Mouse (Mus musculus) E14TG2a.4 (cell line): ENCODE measurements around the gene P4ha1.

ENCODE experiments used
- H3K27me3 ChIP-seq: 2 replicates; pipeline ENCODE4 v1.6.1; 2014; ENCODE audit warnings: low read length, control low read depth; ENCODE audit not compliant: insufficient read depth
- H3K36me3 ChIP-seq: 2 replicates; pipeline ENCODE4 v1.6.1; 2014; ENCODE audit warnings: low read length, control low read depth; ENCODE audit not compliant: insufficient read depth
- H3K4me1 ChIP-seq: replicated peaks from 2 replicates; pipeline ENCODE4 v1.6.1; 2014; ENCODE audit warnings: low read depth, low read length, control low read depth
- H3K4me3 ChIP-seq: replicated peaks from 2 replicates; pipeline ENCODE4 v1.5.1; 2014; ENCODE audit warnings: mild to moderate bottlenecking, low read length
- H3K9me3 ChIP-seq: 2 replicates; pipeline ENCODE4 v1.6.1; 2014; ENCODE audit warnings: low read length, control low read depth
- CTCF ChIP-seq: conservative IDR thresholded peaks from 2 replicates; pipeline ENCODE4 v1.5.1; 2014; ENCODE audit warnings: low read length
- NANOG ChIP-seq: IDR thresholded peaks from 2 replicates; pipeline ENCODE4 v1.6.1; 2014; ENCODE audit warnings: borderline replicate concordance, low read length, mixed read lengths
- POU5F1 ChIP-seq: IDR thresholded peaks from 2 replicates; pipeline ENCODE4 v1.6.1; 2014; ENCODE audit warnings: low read length, borderline replicate concordance

P4ha1 gene

GRCm38 (mm10) chr10:59327316-59327710, 4.2 kb downstream of the P4ha1 start:
- Histone ChIP-seq H3K36me3 (peaks cover 7% of the 10 kb centered on the region; the same call in 1 of the 2 replicates), H3K4me1 (peaks cover 32% of the 10 kb centered on the region), H3K4me3 (no peak overlapping the region), H3K27me3 (peaks cover 3% of the 10 kb centered on the region; the same call in 1 of the 2 replicates), H3K9me3 (no peaks in the 10 kb centered on the region)
- TF ChIP-seq NANOG (no peak), POU5F1 (no peak), CTCF (no peak)

- no peak overlapping the region for H3K4me3 ChIP-seq
- peaks cover 36% of the 10 kb centered on the region for H3K4me1 ChIP-seq
- TF ChIP-seq POU5F1 (no peak), NANOG (no peak), CTCF (no peak)
- H3K36me3 ChIP-seq = peaks cover 13% of the 10 kb centered on the region
- no peaks in the 10 kb centered on the region for H3K9me3 ChIP-seq
- H3K27me3 ChIP-seq = no peaks in the 10 kb centered on the region
These were observed 8.6 kb downstream of the P4ha1 start for GRCm38 (mm10) chr10:59331546-59332256.

- Histone ChIP-seq H3K27me3 (no peaks in the 10 kb centered on the region), H3K4me3 (no peak overlapping the region), H3K4me1 (peaks cover 31% of the 10 kb centered on the region), H3K36me3 (peaks cover 30% of the 10 kb centered on the region), H3K9me3 (no peaks in the 10 kb centered on the region)
- TF ChIP-seq NANOG = no peak
- TF ChIP-seq POU5F1 = no peak
- no peak for TF ChIP-seq CTCF
These were observed 10.3 kb downstream of the P4ha1 start for GRCm38 (mm10) chr10:59333400-59333799.

- Histone ChIP-seq H3K4me3 (no peak overlapping the region), H3K27me3 (no peaks in the 10 kb centered on the region), H3K36me3 (peaks cover 42% of the 10 kb centered on the region), H3K9me3 (no peaks in the 10 kb centered on the region), H3K4me1 (peaks cover 30% of the 10 kb centered on the region)
- no peak for TF ChIP-seq NANOG
- no peak for TF ChIP-seq POU5F1
- TF ChIP-seq CTCF = no peak
These were observed 12.1 kb downstream of the P4ha1 start for GRCm38 (mm10) chr10:59334899-59335798.

- no peaks in the 10 kb centered on the region for H3K9me3 ChIP-seq
- no peaks in the 10 kb centered on the region for H3K27me3 ChIP-seq
- no peak overlapping the region for H3K4me3 ChIP-seq
- peaks cover 24% of the 10 kb centered on the region for H3K4me1 ChIP-seq
- H3K36me3 ChIP-seq = peaks cover 52% of the 10 kb centered on the region
- TF ChIP-seq NANOG (no peak), POU5F1 (no peak), CTCF (no peak)
These were observed 13.0 kb downstream of the P4ha1 start for GRCm38 (mm10) chr10:59336124-59336523.

- Histone ChIP-seq H3K27me3 (no peaks in the 10 kb centered on the region), H3K9me3 (no peaks in the 10 kb centered on the region), H3K4me3 (no peak overlapping the region), H3K36me3 (peaks cover 93% of the 10 kb centered on the region), H3K4me1 (peaks cover 19% of the 10 kb centered on the region)
- TF ChIP-seq POU5F1 = no peak
- TF ChIP-seq CTCF = no peak
- no peak for TF ChIP-seq NANOG
These were observed 23.5 kb downstream of the P4ha1 start for GRCm38 (mm10) chr10:59346560-59346959.

GRCm38 (mm10) chr10:59348200-59348599, 25.1 kb downstream of the P4ha1 start:
- H3K9me3 ChIP-seq = no peaks in the 10 kb centered on the region
- no peak for TF ChIP-seq CTCF
- TF ChIP-seq POU5F1 = no peak
- H3K36me3 ChIP-seq = peaks cover 94% of the 10 kb centered on the region
- peaks cover 21% of the 10 kb centered on the region for H3K4me1 ChIP-seq
- H3K4me3 ChIP-seq = no peak overlapping the region
- no peaks in the 10 kb centered on the region for H3K27me3 ChIP-seq

GRCm38 (mm10) chr10:59349536-59349935, 26.4 kb downstream of the P4ha1 start:
- peaks cover 84% of the 10 kb centered on the region for H3K36me3 ChIP-seq
- H3K4me1 ChIP-seq = peaks cover 32% of the 10 kb centered on the region
- no peaks in the 10 kb centered on the region for H3K9me3 ChIP-seq
- H3K4me3 ChIP-seq = no peak overlapping the region
- no peak for TF ChIP-seq POU5F1
- no peaks in the 10 kb centered on the region for H3K27me3 ChIP-seq
